Mouse (Mus musculus) myocyte (in vitro differentiated cells): ENCODE results near the gene Cpsf4l. TPM values are rescaled to one million over a fixed set of nuclear protein-coding genes. Genes with fewer than 3 reads are reported as not detected.

Source experiments
- H3K27me3 ChIP-seq: one replicate; pipeline ENCODE4 v1.6.1; 2011; ENCODE audit not compliant: control insufficient read depth, insufficient read depth, insufficient read length
- H3K36me3 ChIP-seq: one replicate; pipeline ENCODE4 v1.6.1; 2011; ENCODE audit not compliant: control insufficient read depth, insufficient read depth
- H3K4me2 ChIP-seq: one replicate; pipeline ENCODE4 v1.6.1; 2011; ENCODE audit warnings: low read depth, control low read depth
- H3K4me3 ChIP-seq: one replicate; pipeline ENCODE4 v1.5.1; 2011; ENCODE audit warnings: mild to moderate bottlenecking, control low read depth, moderate library complexity
- H3K79me2 ChIP-seq: one replicate; pipeline ENCODE4 v1.6.1; 2011; ENCODE audit not compliant: control insufficient read depth, insufficient read depth
- H3ac ChIP-seq: one replicate; pipeline ENCODE4 v1.6.1; 2011; ENCODE audit not compliant: control insufficient read depth, insufficient read length
- CEBPB ChIP-seq: IDR thresholded peaks from 2 replicates; pipeline ENCODE4 v1.6.1; 2011; ENCODE audit warnings: mild to moderate bottlenecking, moderate library complexity; ENCODE audit not compliant: poor library complexity, insufficient read depth, severe bottlenecking
- E2F4 ChIP-seq: IDR thresholded peaks from one replicate; pipeline ENCODE4 v1.6.1; 2011; ENCODE audit warnings: mild to moderate bottlenecking, control low read depth, moderate library complexity; ENCODE audit not compliant: insufficient read depth
- MAX ChIP-seq: IDR thresholded peaks from one replicate; pipeline ENCODE4 v1.6.1; 2011; ENCODE audit warnings: low read depth, mild to moderate bottlenecking, control low read depth
- MYOD1 ChIP-seq, 3 experiments: IDR thresholded peaks; one replicate each; pipeline ENCODE4 v1.6.1; 2011; ENCODE audit warnings: control low read depth in 2 of 3, low read depth in 2 of 3, mild to moderate bottlenecking in 2 of 3, moderate library complexity in 1 of 3; ENCODE audit not compliant: insufficient read length in 2 of 3, control insufficient read depth in 1 of 3
- MYOG ChIP-seq, 3 experiments: IDR thresholded peaks; one replicate each; pipeline ENCODE4 v1.6.1; 2011; ENCODE audit warnings: control low read depth in 2 of 3, low read depth in 2 of 3, mild to moderate bottlenecking in 2 of 3; ENCODE audit not compliant: insufficient read length in 2 of 3, control insufficient read depth in 1 of 3, insufficient read depth in 1 of 3
- POLR2A ChIP-seq: IDR thresholded peaks from one replicate; pipeline ENCODE4 v1.6.1; 2011; ENCODE audit warnings: low read depth, mild to moderate bottlenecking, control low read depth, moderate library complexity; ENCODE audit not compliant: insufficient read length
- POLR2AphosphoS2 ChIP-seq: IDR thresholded peaks from one replicate; pipeline ENCODE4 v1.6.1; 2011; ENCODE audit warnings: low read depth, control low read depth; ENCODE audit not compliant: insufficient read length
- REST ChIP-seq: IDR thresholded peaks from one replicate; pipeline ENCODE4 v1.6.1; 2011; ENCODE audit warnings: mild to moderate bottlenecking, control low read depth, moderate library complexity; ENCODE audit not compliant: insufficient read depth, insufficient read length
- SRF ChIP-seq: IDR thresholded peaks from one replicate; pipeline ENCODE4 v1.6.1; 2011; ENCODE audit warnings: low read depth; ENCODE audit not compliant: control insufficient read depth, insufficient read length
- TCF12 ChIP-seq: IDR thresholded peaks from one replicate; pipeline ENCODE4 v1.6.1; 2011; ENCODE audit warnings: mild to moderate bottlenecking, control low read depth; ENCODE audit not compliant: poor library complexity, insufficient read depth, severe bottlenecking
- TCF3 ChIP-seq: IDR thresholded peaks from one replicate; pipeline ENCODE4 v1.6.1; 2011; ENCODE audit warnings: low read depth, control low read depth; ENCODE audit not compliant: insufficient read length
- USF1 ChIP-seq: IDR thresholded peaks from one replicate; pipeline ENCODE4 v1.6.1; 2011; ENCODE audit warnings: low read depth, mild to moderate bottlenecking, control low read depth, moderate library complexity
- polyA plus RNA-seq: library from polyadenylated mRNA; unstranded; fragments of >200 nt; fragmentation: generic; extraction: Trizol; gene quantifications from one replicate; pipeline ENCODE4 v1.2.1, GENCODE M21; 2012; ENCODE audit warnings: missing spikeins

The Cpsf4l gene
- polyA plus RNA-seq, 1 experiment = 0.06 TPM

DNA sequence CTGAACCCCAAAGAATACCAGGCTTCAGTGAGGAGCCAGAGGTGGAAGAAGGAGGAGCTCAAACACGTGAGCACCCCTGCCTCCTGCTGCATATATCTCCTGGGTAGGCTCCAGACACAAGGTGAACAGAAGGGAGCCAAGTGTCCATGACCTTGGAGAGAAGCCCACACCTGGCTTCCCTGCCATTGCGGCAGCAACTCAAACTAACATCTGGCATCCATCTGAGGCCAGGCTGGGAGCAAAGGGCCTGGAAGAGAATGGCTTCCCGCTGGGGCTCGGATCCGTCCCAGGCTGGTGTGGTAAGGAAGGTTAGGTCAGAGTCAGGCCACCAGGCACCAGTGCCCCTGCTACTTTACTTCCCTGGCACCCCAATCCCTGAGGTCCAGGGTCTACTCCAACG is 18.2 kb upstream of the Cpsf4l start:
- TF ChIP-seq E2F4 (no peak), MYOG (IDR thresholded peaks at IDR 0.05; ENCODE audit: control insufficient read depth in 1 of 3, insufficient read depth in 1 of 3, insufficient read length in 2 of 3, low read depth in 2 of 3) (no peak), SRF (no peak), MAX (no peak), POLR2AphosphoS2 (no peak), TCF3 (no peak), TCF12 (no peak), REST (no peak), POLR2A (no peak)
- Histone ChIP-seq H3K4me2 (no peak overlapping the region), H3K79me2 (no peaks in the 10 kb centered on the region), H3K4me3 (no peak overlapping the region), H3K36me3 (no peaks in the 10 kb centered on the region), H3ac (no peak overlapping the region), H3K27me3 (no peaks in the 10 kb centered on the region)

DNA sequence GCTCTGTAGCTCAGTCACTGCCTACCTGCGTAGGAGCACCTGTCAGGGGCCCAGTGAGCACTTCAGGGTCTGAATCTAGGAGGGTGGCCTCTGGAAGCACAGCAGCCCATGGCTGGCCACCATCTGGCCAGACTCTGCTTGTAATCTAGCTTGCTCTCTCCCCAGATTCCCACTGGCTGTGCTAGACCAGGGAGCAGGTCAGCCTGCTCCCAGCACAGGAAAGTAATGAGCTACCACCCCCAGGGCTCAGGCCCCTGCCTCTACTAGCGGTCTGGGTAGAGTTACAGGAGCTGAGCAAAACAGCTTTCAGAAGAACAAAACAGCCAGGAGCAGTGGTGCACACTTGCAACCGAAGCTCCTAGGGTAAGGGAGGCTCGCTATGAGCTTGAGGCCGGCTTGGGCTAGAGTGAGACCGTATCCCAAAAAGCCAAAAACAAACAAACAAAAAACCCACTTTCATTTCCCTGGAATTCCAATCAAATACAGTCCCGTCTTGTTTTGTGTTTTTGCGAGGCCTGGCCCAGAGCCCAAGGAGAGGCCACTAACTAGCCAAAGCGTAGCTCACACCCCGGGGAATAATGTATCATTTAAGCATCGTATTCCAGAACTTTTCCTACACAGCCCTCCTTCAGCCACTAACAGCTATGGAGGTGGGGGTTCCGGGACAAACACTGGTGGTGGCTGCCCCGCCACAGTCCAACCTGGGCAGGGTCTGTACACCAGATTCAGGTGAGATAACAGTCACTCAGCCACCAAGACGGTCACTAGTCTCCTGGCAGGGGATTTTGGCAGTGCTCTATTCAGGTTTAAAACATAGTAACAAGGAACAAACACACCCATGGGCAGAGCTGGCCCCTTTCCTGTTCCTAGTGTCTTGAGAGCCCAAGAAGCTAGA is 17.4 kb upstream of the Cpsf4l start:
- no peaks in the 10 kb centered on the region for H3K79me2 ChIP-seq
- H3K4me2 ChIP-seq = no peak overlapping the region
- no peak for TF ChIP-seq POLR2AphosphoS2
- TF ChIP-seq TCF3 = no peak
- TF ChIP-seq MYOG (IDR thresholded peaks at IDR 0.05; ENCODE audit: control insufficient read depth in 1 of 3, insufficient read depth in 1 of 3, insufficient read length in 2 of 3, low read depth in 2 of 3) = no peak
- no peak for TF ChIP-seq CEBPB
- no peak for TF ChIP-seq POLR2A
- TF ChIP-seq REST = no peak
- TF ChIP-seq TCF12 = no peak
- TF ChIP-seq USF1 = no peak
- TF ChIP-seq SRF = no peak
- TF ChIP-seq MAX = no peak
- no peak for TF ChIP-seq E2F4
- no peak for TF ChIP-seq MYOD1 (IDR thresholded peaks at IDR 0.05; ENCODE audit: control insufficient read depth in 1 of 3, insufficient read length in 2 of 3, low read depth in 2 of 3)
- H3K27me3 ChIP-seq = no peaks in the 10 kb centered on the region
- no peaks in the 10 kb centered on the region for H3K36me3 ChIP-seq
- no peak overlapping the region for H3K4me3 ChIP-seq
- H3ac ChIP-seq = no peak overlapping the region

DNA sequence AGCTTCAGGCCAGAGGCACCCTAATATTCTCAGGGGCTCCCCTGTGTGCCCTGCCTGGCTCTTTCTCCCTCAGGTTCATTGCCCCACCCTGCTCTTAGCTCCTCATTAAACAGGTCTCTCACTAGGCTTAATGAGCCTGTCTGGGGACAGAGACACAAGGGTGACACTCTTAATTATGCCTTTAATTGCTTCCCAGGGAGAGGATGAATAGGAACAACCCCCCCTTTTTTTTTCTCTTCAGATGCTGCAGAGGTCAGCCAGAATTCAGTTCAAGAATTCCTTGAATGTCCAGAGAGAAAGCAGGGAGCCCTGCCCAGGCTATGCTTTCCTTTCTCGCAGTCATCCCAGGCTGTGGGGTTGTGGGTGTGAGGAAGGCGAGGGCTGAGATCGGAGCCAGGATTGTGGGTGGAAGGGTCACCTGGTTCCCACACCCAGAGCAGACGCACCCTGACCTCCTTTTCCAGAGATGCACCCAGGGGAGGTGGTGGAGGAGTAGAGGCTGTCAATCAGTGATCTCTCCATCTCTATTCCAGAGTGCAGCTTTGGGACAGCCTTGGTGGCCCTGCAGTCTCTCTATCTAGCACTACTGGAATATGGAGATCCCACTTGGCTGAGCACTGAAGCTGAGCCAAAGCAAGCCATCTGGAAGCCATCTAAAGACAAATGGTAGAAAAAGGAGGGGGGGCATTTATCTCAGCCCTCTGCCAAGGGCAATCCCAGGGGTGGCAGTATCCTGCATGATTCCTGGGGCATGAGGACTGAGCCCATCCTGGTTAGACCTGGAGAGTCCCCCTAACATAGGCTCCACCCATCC is 15.6 kb upstream of the Cpsf4l start:
- no peaks in the 10 kb centered on the region for H3K36me3 ChIP-seq

DNA sequence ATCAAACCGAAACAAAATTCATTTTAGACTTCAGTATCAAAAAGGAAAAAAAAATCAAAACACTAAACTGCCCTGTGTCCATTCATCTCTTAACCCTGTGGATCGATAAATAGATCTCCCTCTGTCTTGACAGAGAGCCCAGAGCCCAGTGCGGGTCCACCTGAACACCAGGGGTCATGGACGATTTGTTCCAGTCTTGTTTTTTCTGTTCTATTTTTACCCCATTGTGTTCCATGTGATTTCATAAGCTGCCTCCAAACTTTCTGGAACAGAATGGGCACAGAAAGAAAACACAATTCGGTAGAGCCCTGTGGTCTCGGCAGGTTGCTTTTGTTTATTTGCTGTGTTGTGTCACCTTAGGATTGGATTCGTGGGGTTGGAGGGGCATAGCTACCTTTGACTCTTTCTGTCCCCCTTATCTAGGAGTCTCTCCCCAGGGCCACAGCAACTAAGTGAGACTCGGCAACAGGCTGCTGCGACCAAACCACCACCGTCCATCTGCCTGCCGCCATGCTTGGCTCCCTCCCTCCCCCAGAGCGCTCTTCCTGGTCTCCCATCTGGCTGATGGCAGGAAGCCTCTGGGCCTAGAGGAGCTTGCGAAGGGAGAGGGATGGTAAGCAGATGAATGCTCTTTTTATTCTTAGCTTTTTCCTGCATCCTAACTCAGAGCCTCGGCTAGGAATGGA is 12.7 kb upstream of the Cpsf4l start:
- Histone ChIP-seq H3K4me2 (no peak overlapping the region), H3K79me2 (no peaks in the 10 kb centered on the region), H3K4me3 (no peak overlapping the region), H3ac (no peak overlapping the region), H3K27me3 (no peaks in the 10 kb centered on the region), H3K36me3 (no peaks in the 10 kb centered on the region)
- TF ChIP-seq SRF (no peak), POLR2A (no peak), MAX (no peak), REST (no peak), CEBPB (no peak), TCF12 (no peak)

More for the DNA sequence above, 15.6 kb upstream of the Cpsf4l start:
- no peak for TF ChIP-seq TCF3
- TF ChIP-seq POLR2AphosphoS2 = no peak
- TF ChIP-seq MAX = no peak
- no peak for TF ChIP-seq TCF12
- TF ChIP-seq USF1 = no peak
- TF ChIP-seq REST = no peak
- TF ChIP-seq MYOD1 (IDR thresholded peaks at IDR 0.05; ENCODE audit: control insufficient read depth in 1 of 3, insufficient read length in 2 of 3, low read depth in 2 of 3) = no peak
- no peak for TF ChIP-seq MYOG (IDR thresholded peaks at IDR 0.05; ENCODE audit: control insufficient read depth in 1 of 3, insufficient read depth in 1 of 3, insufficient read length in 2 of 3, low read depth in 2 of 3)
- no peak for TF ChIP-seq SRF
- TF ChIP-seq E2F4 = no peak
- no peak for TF ChIP-seq CEBPB
- TF ChIP-seq POLR2A = no peak
- H3K27me3 ChIP-seq = no peaks in the 10 kb centered on the region
- H3K4me3 ChIP-seq = no peak overlapping the region
- no peaks in the 10 kb centered on the region for H3K79me2 ChIP-seq
- H3K4me2 ChIP-seq = no peak overlapping the region
- no peak overlapping the region for H3ac ChIP-seq
